In genomic region chr8:86381977-86382376, GRCm38 (mm10) we compare ENCODE assay signal across 26 mouse cellular contexts.
"Had no signal": no experiment of that assay in that cellular context is flagged by ENCODE, and none has a peak within 500 bp of the region (broad histone marks: within the 10 kb centered on the region; RNA-seq: fewer than 3 reads in every experiment).

No protein-coding gene starts in this region.

- ATAC-seq: forebrain, embryonic 13.5 days; forebrain, embryonic 16.5 days; forebrain, postnatal 0 days had no signal

- H3K9ac ChIP-seq: embryonic facial prominence, embryonic 12.5 days; embryonic facial prominence, embryonic 13.5 days; embryonic facial prominence, embryonic 15.5 days; forebrain, embryonic 12.5 days; forebrain, embryonic 13.5 days; forebrain, postnatal 0 days had no signal

- DNase-seq: cerebellum, adult 2 months; cerebellum, adult 8-10 months; cerebellum, adult 9-10 months; cerebellum, adult 9-11 months; cerebellum, postnatal 10 days; cerebellum, postnatal 14 days; cerebellum, postnatal 25 days; cerebellum, postnatal 36 days; embryo, embryonic 11 days; forebrain, postnatal 0 days; gastrocnemius, adult 2 months; gastrocnemius, postnatal 10 days; gastrocnemius, postnatal 14 days; gastrocnemius, postnatal 25 days; gastrocnemius, postnatal 36 days; heart, adult 18-20 months; heart, adult 2 months had no signal

- H3K36me3 ChIP-seq: embryonic facial prominence, embryonic 10.5 days; embryonic facial prominence, embryonic 12.5 days; embryonic facial prominence, embryonic 13.5 days; embryonic facial prominence, embryonic 15.5 days; forebrain, embryonic 10.5 days; forebrain, embryonic 12.5 days had no signal

- H3K4me1 ChIP-seq: embryonic facial prominence, embryonic 10.5 days; embryonic facial prominence, embryonic 12.5 days; embryonic facial prominence, embryonic 13.5 days; embryonic facial prominence, embryonic 15.5 days had no signal

- H3K4me3 ChIP-seq: embryonic facial prominence, embryonic 10.5 days; embryonic facial prominence, embryonic 12.5 days; embryonic facial prominence, embryonic 13.5 days; embryonic facial prominence, embryonic 15.5 days; erythroblast, embryonic 14.5 days; forebrain, embryonic 10.5 days; forebrain, embryonic 12.5 days; forebrain, embryonic 13.5 days; gastrocnemius, adult 2 months; heart, adult 2 months had no signal

- H3K27me3 ChIP-seq: embryonic facial prominence, embryonic 12.5 days; embryonic facial prominence, embryonic 13.5 days; embryonic facial prominence, embryonic 15.5 days had no signal

- H3K9me3 ChIP-seq: embryonic facial prominence, embryonic 10.5 days; embryonic facial prominence, embryonic 12.5 days; embryonic facial prominence, embryonic 13.5 days; embryonic facial prominence, embryonic 15.5 days; forebrain, embryonic 10.5 days; forebrain, embryonic 12.5 days; forebrain, embryonic 13.5 days had no signal

- H3K27ac ChIP-seq: embryonic facial prominence, embryonic 10.5 days; embryonic facial prominence, embryonic 12.5 days; embryonic facial prominence, embryonic 13.5 days; embryonic facial prominence, embryonic 15.5 days; forebrain, embryonic 10.5 days; forebrain, embryonic 12.5 days; forebrain, embryonic 13.5 days; gastrocnemius, adult 2 months; heart, adult 2 months had no signal

- H3K4me2 ChIP-seq: embryonic facial prominence, embryonic 12.5 days; embryonic facial prominence, embryonic 13.5 days; embryonic facial prominence, embryonic 15.5 days; forebrain, embryonic 12.5 days; forebrain, embryonic 13.5 days had no signal
